Mouse (Mus musculus): ENCODE results near the gene Cnr2.

Gene Cnr2

GRCm38 (mm10) chr4:135876583-135877020 lies 18.6 kb upstream of the Cnr2 start:
- no peak for DNase-seq (ENCODE audit: low spot score)

- DNase-seq (ENCODE audit: low spot score), result no peak
These were observed 17.5 kb upstream of the Cnr2 start for GRCm38 (mm10) chr4:135877742-135878141.

DNA sequence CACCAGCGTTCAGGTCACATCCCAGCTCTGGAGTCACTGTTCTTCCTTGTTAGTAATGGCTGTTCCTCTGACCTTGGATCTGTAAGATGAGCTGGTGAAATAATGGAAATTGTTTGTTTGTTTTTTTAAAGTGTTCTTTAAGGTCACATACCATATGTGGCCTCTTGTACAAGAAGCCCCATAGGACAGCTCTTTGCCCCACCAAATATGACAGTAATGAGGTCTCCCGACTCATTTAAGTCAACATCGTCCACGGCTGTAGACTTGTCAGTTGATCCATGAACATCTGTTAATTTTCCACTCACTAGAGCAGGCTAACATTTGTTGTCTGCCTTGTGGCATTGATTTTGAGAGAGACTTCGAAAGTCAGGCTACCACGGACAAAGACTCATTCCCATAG lies 16.2 kb upstream of the Cnr2 start:
- DNase-seq (ENCODE audit: low spot score), result no peak

- no peak for DNase-seq (ENCODE audit: low spot score)
These were observed 15.2 kb upstream of the Cnr2 start for GRCm38 (mm10) chr4:135880018-135880417.

GRCm38 (mm10) chr4:135880576-135880975 lies 14.6 kb upstream of the Cnr2 start:
- DNase-seq (ENCODE audit: low spot score), result no peak

- no peak for DNase-seq (ENCODE audit: low spot score)
These were observed 13.2 kb upstream of the Cnr2 start for GRCm38 (mm10) chr4:135882023-135882422.

GRCm38 (mm10) chr4:135883401-135883851 lies 11.8 kb upstream of the Cnr2 start:
- DNase-seq (ENCODE audit: low spot score), result no peak

DNA sequence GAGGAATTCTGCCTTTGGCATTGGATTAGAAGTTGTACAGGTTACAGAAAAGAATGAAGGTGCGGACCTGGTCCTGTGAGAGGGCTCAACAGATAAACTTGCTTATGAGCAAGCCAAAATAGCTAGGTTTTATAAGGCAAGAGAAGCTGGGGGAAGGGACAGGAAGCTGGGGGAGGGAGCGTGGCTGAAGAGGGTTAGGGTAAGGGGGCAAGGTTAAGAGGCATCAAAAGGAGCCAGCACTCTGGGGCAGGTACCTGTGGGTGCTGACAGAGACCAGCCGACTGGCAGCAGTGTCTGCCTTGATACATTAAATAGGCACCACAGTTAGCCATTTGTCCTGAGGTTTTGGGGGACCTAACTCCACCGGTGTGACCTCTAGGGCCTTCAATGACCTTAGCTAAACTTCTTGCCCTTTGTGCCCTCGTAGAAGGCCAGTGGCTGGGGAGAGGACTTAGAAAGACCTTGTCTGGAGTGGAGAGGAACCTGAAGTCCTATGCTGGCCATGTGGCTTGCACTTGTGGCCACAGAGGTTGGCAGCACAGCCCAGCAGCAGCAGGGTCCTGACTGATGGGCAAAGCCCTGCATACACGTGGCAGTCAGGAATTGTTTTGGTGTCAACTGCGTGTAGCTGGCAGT lies 11.2 kb upstream of the Cnr2 start:
- no peak for DNase-seq (ENCODE audit: low spot score)

- no peak for DNase-seq (ENCODE audit: low spot score)
These were observed 10.7 kb upstream of the Cnr2 start for GRCm38 (mm10) chr4:135884531-135884930.

- no peak for DNase-seq (ENCODE audit: low spot score)
These were observed 9.5 kb upstream of the Cnr2 start for GRCm38 (mm10) chr4:135885676-135886075.

DNA sequence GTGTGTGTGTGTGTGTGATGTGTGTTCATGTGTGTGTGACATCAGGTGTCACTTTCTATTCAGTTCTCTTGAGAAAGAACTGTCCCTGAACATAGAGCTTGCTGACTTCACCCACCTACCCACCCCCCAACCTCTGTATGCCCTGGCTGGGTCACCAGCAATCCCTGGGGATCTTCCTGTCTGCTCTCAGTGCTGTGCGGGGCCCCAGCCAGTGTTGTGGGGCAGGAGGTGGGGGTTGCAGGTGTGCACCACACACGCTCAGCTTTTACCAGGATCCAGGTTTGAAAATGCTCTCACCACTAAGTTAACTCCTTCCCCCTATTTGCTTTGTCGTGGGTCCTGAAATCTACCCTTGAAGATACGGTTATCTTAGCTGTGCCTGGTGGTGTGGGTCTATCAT lies 9.0 kb upstream of the Cnr2 start:
- no peak for DNase-seq (ENCODE audit: low spot score)

DNA sequence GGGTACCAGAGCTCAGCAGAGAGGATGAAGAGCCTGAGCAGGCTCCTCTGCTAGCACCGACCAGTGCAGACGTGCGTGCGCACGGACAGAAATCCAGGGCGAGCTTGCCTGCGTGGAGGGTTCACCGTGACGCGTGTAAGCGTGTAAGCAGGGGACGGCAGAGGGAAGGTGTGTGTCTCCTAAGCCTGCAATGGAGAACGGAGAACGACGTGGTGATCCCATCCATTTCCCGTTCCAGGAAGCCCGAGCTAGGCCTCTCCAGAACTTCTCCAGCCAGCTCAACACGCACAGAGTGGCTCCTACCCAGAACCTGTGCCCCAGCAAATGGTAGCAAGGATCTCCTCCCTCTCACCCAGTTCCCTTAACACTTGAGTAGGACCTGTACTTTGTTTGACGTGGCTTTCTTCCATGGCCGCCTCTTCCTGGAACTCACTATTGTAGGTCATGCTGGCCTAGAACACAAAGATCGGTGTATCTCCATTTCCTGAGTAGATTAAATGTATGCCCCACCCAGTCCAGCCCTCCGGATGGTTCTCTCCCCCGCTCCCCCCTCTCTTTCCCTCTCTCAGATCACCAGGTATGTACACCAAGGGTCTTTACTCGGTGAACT lies 6.6 kb upstream of the Cnr2 start:
- DNase-seq (ENCODE audit: low spot score), result no peak

DNA sequence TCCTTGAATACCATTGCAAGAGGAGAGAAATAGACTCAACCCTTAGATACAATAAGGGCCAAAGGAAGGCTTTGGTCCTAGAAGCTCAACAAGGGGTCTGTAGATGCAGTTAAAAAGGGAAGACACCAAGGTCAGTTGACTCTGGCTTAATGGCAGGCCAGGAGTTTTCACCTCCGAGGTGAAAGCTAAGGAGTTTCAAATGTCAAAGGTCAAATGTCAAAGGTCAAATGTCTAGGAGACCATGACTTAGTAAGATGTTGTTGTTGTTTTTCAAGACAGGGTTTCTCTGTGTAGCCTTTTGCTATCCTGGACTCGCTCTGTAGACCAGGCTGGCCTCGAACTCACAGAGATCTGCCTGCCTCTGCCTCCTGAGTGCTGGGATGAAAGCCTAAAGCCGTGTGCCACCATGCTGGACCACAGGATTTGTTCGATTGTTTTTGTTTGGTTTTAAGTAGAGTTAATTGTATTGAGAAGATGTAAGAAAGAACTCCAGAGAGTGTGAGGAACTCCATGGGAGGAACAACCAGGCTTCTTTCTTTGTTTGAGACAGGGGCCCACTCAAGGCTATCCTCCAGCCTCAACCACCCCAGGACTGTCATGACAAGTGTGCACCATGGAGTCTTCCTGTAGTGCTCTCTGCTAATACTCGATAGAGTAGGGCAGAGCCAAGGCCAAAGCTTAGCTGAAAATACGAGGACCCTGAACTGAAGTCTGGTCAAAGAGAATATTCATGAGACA lies 5.9 kb upstream of the Cnr2 start:
- no peak for DNase-seq (ENCODE audit: low spot score)

GRCm38 (mm10) chr4:135889884-135890283 lies 5.3 kb upstream of the Cnr2 start:
- DNase-seq (ENCODE audit: low spot score), result peak; percentile 66

GRCm38 (mm10) chr4:135891539-135891938 lies 3.7 kb upstream of the Cnr2 start:
- DNase-seq (ENCODE audit: low spot score), result no peak

DNA sequence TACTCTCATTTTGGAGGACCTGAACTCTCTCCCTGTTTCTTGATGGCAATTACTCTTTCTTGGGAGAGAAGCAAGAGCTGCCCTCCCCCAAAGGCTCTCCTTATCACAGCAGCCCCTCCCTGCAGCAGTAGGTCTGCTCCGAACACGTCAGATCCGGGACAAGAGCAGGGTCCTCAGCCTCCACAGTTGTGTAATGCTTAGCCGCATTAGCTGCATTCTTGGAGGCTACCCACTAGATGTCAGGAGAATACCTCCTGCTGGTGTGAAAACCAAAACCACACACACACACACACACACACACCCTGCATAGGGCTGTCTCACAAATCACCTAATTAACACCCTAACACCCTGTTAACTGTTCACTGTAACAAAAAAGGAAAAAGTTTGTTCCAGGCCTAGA lies 2.3 kb upstream of the Cnr2 start:
- DNase-seq (ENCODE audit: low spot score), result no peak

DNA sequence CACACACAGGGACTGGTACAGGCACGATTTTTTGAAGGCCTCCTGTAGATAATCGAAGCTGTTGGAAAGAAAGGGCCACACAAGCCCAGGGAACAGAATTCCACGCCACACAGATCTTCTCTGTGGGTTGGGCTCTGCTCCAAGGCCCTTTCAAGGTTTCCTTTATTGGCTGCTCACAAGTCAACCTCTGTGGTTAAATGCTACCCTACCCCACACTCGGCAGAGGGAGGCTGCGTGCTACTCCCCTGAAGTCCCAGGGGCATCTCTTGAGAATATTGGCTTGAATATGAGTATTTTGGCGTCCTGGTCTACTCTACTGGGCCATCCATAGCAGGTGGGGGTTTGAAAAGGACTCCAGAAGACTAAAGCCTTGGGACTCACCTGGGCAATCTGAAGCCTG lies 963 bp downstream of the Cnr2 start:
- DNase-seq (ENCODE audit: low spot score), result no peak

GRCm38 (mm10) chr4:135898380-135899049 lies 3.3 kb downstream of the Cnr2 start:
- peak; percentile 83 for DNase-seq (ENCODE audit: low spot score)

- DNase-seq (ENCODE audit: low spot score), result no peak
These were observed 3.9 kb downstream of the Cnr2 start for GRCm38 (mm10) chr4:135899050-135899448.

DNA sequence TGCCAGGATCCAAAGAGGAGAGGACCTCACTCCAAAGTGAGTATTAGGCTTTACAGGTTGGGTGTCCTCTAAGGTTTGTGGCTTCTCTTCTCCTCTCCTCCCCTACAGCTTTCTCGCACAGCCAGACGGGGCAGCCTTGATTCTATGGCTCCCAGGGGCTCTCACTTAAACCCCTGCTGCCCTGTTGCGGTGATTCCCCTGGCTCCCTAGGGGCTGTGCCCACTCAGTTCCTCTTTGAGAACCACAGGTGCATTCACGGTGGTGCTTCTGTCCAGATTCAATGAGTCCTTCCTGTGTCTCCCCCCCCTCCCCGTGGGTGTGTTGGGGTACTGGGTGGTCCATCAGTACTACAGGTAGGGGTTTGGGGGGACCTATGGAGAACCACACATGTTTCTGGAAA lies 4.8 kb downstream of the Cnr2 start:
- no peak for DNase-seq (ENCODE audit: low spot score)

DNA sequence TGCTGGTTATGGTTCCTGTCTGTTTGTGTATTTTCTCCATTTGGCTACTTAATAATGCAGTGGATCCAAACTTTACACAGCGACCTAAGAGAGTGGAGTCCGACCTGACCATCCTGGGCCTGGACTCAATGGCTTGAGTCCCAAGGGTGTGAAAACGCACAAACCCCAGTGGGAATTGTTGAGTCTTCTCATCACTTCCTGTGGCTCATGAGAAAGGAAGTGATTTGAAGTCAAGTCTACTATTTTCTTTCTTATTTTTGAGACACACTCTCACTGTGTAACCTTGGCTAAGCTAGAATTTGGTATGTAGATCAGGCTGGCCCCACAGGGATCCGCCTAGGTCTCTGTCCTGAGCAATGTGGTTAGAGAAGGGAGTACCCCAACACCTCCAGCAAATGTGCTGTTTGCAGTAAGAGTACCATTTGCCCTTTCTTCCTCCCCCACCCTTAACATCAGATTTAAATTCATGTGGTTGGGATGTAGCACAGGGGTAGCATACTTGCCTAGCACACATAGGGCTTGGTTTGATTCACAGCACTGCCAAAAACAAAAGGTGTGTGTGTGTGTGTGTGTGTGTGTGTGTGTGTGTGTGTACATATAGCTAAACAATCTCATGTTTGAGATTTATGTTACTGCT lies 7.5 kb downstream of the Cnr2 start:
- DNase-seq (ENCODE audit: low spot score), result no peak

- DNase-seq (ENCODE audit: low spot score), result no peak
These were observed 9.6 kb downstream of the Cnr2 start for GRCm38 (mm10) chr4:135904810-135905209.
